Mouse (Mus musculus) liver (tissue): ENCODE results near the gene B4galnt4.
"Not testable (repeated sequence)": the region's sequence is repeated elsewhere in the genome, so short reads cannot be mapped to it uniquely, and the experiment has no call there.

Experiments
- DNase-seq: peaks from one replicate; pipeline ENCODE4 v3.0.0-alpha.2; 2020; ENCODE audit warnings: mixed read lengths

The B4galnt4 gene

DNA sequence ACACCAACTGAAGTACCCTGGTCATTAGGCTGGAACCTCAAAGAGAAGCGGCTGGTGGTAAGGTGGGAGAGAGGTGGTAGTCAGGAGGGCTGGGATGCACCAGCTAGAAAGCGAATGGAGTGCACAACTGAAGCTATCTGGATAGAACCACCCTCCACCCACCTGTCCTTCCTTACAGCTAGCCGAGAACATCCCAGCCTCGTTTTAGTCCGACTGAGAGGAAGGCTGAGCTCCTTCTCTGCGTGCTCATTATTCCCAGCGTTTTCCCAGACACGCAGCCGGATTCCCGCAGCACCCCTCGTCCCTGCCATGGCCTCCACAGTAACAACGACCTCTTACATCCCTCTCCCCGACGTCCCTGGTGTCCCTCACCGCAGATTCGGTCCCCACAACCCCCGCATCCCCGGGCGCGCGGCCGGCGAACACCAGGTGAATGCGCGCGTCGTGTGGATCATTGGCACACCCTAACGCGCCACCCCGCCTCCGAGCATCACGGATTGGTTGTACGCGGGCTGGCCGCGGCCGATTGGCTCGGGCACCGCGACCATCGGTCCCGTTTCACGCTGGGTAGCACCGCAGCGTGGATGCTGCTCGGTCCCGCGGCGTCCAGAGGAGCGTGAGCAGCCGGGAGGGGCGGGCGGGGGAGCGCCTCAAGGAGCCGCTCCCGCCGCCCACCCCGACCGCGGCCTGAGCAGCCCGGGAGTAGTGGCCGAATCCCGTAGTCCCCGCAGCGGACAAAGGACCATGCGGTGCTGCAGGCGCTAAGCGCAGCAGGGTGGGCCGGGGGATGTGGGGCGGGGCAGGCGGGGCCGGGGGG lies at the start of gene B4galnt4:
Gene B4galnt4 (plus strand): TSS at position 679 of the 817 bp plus-strand sequence.
- peak; percentile 67 for DNase-seq

DNA sequence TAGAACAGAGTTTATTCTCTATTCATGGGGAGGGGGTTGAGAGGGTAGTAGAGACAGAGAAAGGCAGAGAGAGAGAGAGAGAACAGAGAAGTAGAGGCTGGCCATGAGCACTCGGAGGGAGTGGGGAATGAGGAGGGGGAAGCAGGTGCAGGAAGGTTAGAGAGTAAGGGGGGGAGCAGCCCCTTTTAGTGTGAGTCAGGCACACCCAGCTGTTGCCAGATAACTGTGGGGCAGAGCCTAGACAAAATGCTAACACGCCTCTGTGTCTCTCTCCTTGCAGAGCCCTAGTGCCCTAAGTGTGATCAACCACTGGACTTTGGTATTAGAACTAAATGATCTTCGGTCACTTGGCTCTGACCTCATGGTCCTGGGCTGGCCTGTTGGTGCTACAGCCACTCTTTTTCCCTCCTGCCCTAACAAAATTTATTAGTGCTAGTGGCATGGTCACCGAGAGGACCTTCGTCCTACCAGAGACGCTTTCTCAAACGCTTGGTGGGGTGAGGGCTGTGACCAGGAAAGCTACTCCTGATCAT lies 49.6 kb upstream of the B4galnt4 start:
- DNase-seq: no peak

DNA sequence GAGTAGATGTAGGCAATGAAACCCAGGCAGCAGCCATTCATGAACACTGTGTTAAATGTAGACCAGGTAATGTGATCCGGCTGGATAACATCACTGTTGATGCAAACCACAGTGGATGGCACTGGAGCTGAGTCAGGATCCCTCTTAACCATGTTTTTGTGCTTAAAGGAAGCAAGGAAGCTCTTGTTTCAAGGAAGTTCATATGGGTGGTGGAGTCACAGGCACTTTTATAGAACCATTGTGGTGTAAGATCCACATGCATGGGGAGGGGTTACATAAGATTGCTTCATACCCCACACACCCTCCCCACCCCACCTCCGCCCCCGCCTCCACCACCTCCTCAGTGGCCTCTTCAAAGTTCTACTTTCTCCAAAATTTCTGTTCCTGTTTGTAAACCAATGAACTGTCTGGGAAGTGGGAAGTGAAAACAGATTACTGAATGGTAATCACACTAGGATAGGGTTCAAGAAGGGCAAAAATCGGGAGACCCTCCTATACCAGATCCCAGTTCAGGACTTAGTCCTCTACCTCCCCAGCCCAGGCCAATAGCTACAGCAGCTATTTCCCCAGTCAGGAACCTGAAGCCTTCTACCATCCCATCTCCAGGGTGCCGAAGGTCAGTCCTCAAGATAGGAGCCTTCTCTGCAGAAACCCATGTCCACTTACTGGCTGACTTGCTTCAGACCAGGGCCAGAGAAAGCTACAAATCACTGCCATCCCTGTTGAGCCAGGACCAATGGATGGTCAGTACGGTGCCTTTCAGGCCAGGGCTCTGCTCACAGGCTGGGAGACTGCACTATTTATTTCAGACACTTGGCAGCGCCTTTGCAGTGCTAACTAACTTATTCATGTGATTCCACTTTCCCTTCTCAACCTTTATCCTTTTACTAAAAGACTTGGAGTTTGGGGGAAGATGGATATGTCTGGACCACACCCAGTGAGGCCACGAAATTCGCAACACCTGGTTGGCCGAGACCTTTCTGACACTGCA lies 43.9 kb upstream of the B4galnt4 start:
- no peak for DNase-seq

DNA sequence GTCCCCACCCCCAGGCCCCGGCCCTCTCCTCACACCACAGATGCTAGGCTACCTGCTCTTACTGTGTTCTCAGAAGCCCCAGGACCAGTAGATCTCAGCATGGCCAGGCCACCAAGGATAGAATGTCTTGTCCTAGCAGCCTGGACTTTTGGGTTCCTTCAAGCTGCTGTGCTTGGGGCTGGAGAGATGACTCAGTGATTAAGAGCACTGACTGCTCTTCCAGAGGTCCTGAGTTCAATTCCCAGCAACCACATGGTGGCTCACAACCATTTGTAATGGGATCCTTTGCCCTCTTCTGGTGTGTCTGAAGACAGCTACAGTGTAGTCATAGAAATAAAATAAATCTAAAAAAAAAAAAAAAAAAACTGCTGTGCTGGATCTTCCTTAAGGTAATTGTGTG lies 43.1 kb upstream of the B4galnt4 start, which contains the start of gene Ifitm6:
Gene Ifitm6 (minus strand): TSS at position 101 of the 400 bp plus-strand sequence.
- not testable (repeated sequence) for DNase-seq

DNA sequence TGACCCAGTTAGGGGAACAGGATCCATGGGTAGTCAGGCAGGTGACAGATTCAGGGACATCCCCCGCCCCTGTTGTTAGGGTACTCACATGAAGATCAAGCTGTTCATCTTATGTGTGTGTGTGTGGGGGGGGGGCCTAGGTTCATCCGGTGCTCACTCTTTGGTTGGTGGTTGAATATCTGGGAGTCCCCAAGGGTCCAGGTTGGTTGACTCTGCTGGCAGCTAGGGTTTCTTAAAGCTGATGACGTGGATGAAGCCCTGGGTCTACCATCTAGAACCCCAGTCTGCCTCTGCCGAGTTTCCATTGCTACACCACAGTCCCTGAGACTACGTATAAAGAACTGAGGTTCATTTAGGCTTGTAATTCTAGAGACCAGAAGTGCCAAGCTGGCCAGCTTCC lies 41.9 kb upstream of the B4galnt4 start:
- no peak for DNase-seq

DNA sequence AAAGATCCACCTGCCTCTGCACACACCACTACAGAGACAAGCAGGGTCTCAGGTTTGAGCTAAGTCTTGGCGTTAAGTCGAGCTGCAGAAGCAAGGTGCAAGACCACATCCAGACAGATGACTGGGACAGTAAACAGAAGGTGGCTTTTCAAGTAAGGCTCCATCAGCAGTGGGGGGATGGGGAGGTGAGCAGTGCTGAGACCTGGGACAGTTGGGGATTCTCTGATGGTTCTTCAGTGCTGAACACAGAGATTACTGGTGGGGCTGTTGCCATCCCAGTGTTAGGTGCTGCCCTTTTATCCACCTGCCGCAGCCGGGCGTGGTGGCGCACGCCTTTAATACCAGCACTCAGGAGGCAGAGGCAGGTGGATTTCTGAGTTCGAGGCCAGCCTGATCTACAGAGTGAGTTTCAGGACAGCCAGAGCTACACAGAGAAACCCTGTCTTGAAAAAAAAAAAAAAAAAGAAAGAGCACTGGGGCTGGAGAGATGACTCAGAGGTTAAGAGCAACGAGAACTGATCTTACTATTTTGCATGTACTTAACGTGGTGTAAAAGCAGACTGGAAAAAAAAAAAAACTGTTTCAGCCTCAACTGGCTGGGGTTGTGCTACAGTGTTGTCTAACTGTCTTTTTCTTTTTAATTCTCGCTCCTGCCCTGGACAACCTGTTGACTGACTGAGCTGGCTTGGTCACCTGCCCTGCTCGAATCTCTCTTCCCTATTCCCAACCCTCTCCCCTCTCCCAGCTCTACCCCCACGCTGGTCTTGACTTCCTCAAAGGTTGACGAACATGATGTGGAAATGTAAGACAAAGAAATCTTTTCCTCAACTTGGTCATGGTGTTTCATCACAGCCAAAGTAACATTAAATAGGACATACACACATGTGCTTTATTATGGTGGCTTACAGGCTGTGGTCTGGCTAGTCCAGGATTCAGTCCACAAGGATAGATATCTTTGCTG lies 39.1 kb upstream of the B4galnt4 start:
- DNase-seq: no peak

DNA sequence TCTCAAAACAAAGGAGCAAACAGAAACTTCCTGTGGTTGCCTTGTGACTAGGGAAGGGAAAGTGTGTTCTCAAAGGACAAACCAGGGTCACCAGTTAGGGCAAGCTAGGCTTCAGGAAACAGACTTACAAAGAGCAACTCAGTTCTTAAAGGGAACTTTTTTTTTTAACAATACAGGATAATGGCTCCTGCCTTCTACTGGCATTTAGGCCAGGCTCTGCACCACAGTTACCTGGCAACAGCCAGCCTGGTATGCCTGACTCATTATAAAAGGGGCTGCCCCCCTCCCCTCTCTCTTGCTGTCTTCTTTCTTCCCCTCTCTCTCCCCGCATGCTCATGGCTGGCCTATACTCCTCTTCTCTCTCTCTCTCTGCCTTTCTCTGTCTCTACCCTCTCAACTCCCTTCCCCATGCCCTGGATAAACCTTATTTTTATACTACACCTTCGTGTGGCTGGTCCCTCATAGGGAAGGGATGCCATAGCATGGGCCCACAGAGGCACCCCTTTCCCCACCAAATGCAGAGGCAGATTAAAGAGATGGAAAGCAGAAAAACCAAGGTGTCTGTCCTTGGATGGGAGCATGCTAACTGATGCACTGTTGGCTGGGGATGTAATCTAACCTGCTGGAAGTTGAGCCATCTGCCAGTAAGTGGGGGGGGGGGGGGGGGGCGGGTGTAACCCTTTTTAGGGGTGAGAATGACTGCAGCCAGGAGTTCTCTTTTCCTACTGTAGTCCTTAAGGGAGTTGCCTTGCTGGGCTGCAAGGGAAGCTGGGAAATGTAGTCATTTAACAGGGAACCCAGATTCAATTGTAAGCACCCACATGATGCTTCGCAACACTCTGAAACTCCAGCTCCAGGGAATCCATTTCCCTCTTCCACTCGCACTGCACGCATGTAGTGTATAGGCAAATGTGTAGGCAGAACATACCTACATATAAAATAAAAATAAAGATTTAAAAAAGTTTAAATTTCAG lies 35.8 kb upstream of the B4galnt4 start:
- DNase-seq: no peak

DNA sequence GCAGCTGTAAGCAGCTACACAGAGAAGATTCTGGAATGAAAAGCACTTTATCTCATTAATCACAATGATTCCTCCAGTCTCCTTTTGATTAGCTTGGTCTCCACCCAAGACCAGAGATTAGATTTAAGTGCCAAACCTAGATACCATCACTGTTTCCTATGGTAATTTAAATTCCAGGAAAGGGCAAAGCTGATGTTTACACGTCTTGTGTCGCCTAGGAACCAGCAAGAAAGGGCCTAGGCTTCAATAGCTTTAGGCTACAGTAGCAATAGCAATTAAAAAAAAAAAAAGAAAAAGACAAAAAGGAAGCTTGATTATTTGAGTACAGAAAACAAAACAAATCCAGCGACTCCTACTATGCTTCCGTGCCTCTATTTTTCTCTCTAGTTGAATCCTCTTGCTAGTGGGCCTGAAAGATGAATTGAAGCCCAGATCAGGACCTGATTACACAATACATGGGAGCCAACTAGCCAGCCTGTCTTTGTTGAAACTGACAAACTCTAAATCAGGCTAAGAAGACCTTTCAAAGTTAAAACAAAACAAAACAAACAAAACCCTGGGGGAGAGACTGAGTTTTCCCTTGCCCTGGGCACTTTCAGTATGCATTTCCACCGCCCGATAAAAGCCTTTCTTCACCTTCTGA lies 34.7 kb upstream of the B4galnt4 start:
- DNase-seq: no peak

DNA sequence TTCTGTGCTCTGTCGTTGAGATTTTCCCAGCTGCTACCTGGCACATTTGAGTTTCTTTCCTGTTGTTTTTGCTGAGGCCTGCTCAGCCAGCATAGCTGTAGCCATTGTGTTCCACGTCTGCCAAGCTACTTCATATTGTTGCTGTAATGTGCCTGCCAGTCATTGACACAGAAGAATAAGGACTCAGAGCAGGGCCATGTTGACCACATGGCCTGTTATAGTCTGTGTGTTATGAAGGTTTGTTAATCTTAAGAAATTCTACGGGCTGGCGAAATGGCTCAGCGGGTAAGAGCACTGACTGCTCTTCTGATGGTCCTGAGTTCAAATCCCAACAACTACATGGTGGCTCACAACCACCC lies 34.2 kb upstream of the B4galnt4 start:
- DNase-seq: no peak

DNA sequence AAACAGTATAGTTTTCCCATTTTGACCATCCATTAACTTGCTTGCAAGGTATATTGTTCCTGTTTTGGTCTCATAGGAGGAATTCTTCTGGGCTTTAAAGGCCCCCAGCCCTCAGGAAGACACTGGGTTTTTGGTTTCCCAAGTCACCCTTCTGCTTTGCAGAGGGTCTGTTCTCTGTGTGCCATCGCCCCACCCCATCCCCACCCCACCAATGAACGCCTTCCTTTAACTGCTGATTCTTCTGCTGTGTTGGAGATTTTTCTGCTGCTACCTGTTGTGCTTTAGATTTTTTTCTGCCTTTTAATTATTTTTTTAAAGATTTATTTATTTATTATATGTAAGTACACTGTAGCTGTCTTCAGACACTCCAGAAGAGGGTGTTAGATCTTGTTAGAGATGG lies 32.1 kb upstream of the B4galnt4 start, which contains the start of gene Gm17387:
Gene Gm17387 (plus strand): TSS at position 301 of the 400 bp plus-strand sequence.
- no peak for DNase-seq

DNA sequence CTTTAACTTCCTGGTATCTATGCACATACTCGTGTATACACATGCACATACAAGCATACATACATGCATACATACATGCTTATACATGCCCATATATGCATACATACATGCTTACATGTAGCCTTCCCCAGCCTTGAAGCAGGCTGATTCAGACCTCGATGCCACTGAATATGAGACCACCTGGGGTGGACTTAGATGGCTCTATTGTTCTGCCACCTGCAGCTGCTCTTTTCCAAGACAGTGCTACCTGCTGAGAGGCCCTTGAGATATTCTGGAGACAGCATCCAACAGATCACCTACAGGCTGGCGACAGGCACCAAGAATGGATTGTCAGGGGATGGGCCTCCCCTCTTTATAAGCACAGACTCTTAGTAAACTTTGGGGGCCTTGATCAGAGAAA lies 30.5 kb upstream of the B4galnt4 start:
- no peak for DNase-seq

DNA sequence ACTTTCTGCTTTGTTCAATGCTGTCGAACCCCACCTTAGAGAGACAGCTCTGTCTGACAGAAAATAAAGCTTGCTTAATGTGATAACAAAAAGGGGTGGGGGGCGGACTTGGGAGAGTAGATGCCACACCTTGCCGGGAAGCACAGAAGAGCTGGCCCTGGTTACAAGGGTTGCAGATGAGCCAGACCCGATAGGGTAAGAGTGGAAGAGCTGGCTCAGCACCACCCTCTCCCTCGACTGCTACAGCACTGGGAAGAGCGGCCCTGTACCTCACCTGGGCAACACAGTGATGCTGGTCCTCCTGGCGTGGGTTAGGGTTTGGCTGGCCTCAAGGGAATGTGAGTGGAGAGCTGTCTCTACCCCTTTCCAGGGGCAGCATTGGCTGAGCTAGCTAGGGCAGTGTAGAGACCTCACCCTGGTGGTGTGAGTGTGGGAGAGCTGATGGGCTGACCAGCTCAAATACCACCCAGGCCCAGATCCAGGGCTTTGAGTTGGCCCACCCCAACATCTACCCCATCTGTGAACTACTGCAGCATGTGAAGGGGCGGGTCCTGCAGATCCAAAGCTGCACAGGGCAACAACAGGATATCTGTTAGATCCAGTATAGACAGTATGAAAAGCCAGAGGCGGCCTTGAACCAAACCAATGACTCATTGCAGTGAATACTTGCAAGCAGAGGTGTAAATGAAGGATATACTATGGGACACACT lies 28.3 kb upstream of the B4galnt4 start:
- DNase-seq: peak; percentile 36

DNA sequence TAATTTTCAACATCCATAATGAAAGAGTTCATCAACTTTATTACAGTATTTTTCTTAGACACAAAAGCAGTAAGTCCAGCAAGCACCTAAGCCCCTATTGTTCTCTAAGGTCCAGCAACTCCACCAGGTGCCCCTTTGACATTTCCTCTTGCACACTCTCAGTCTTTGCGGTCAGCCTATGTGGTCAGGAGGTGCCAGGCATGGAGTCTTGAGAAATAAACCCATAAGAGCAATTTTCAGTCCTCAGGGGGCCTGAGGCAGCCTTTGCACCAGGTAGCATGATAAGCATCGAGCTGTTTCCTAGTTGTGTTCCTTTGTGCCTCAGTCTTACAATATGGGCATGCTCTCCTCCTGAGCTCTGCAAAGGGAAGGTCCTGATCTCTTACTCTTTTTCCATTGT lies 24.3 kb upstream of the B4galnt4 start:
- not testable (repeated sequence) for DNase-seq

DNA sequence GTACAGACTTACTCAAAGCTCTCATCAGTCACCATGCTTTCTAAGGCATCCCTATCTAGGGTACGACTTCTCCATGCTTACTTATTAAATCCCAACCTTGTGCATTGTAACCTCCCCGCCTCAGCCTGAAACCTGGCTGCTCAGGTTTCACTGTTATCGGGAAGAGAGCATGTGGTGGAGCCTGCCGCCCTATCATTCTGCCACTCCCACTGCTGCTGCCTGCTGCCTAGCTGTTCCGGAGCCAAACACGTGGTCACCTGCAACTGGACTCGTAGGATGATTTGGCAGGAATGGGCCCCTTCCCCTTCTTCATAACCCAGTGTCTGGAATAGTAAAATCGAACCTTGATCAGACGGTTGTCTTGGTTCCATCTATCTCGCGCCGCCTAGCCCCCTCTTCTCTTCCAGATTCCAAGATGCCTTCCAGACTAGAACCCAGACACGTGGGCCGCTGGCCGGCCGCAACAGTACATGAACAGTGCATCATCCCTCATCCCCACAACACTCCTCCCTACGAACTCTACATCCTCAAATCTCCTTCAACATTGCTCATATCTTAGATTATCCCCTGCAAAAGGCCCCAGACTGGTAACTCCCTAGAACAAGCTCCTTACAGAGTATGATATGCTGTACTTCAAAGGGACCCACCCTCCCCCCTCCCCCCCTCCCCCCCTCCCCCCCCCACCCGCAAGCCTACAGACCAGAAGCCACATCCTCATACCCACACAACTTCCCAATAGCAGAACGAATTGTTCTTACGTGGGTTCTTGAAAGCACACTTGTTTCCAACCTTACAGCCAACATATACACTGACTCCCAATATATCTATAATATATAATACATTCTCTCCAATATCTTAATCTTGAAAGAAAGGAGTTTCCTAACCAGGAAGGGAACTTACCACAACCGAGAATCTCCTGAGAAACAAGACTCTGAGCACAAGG lies 22.5 kb upstream of the B4galnt4 start:
- peak; percentile 49 for DNase-seq

DNA sequence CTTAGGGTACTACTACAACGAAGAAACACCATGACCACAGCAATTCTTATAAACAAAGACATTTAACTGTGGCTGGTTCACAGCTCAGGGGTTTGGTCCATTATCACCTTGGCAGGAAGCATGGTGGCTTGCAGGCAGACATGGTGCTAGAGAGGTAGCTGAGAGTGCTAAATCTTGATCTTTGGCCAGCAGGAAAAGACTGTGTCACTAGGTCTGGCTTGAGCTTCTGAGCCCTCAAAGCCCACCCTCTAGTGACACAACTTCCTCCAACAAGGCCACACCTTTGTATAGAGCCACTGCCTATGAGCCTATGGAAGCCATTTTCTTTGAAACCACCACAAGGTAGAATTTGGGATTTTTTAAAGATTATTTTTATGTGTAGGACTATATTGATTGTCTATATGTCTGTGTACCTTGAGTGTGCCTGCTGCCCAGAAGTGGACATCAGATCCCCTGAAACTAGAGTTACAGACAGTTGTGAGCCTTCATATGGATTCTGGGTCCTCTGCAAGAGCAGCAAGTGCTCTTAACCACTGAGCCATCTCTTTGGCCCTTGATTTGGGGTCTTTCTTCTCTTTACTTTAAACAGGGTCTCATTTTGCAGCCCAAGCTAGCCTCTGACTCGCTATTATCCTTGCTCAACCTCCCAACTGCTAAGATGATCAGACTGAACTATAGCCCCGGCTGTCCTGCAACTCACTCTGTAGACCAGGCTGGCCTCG lies 21.4 kb upstream of the B4galnt4 start:
- no peak for DNase-seq

DNA sequence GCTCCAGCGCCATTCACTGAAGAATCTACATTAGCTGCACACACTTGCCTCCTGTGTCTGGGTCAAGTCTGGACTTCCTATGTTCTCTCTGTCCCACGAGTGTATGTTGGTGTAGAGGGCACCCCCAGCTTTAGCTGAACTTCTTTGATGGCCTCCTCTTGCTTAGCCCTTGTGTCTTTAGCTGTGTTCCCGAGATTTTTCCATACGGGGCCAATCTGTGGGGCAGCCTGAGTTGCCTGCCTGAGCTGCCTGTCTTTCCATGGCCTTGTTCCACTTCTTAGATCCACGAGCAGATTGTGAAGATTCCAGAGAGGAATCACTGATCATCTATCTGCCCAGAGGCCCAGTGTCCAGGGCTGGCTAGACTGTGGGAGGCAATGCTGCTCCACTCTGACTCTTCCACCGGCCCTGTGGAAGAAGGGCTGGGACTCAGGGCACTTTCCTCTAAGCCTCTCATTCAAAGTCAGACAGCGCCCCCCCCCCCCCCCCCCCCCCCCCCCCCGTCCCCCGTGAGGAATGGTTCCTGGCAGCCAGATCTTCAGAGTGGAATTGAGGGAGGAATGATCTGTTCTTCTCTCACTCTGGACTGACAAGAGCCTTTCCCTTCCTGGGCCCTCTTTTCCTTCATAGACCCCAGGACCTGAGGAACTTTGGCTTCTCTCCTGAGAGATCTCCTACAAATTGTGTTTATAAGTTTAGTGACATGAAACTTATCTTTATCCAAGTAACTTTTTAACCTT lies 19.9 kb upstream of the B4galnt4 start:
- DNase-seq: no peak

DNA sequence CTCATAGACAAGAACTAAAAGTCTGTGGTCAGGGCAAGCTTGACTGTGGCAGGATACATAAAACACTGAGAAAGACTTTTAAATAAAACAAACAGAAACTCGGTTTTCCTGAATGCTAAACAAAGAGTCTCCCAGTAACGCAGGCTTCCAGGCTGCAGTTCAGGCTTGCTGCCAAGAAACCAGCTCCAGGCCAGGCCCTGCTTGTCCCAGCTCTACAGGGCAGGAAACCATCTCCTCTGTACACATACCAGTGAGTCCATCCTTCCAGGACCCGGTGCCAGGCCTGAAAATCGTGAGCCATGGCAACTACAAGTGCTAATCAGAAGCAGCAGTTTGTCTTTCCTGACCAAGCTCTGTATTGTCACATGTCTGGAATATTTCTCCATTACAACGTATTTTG lies 19.2 kb upstream of the B4galnt4 start:
- peak; percentile 49 for DNase-seq
